Mouse (Mus musculus) spleen, postnatal 14 days (tissue): Measurements from ENCODE around the gene Pdgfa.

ENCODE experiments used
- DNase-seq, 2 experiments: peaks; one replicate each; pipeline ENCODE4 v3.0.0; 2021 to 2022; ENCODE audit warnings: low spot score in 2 of 2

Pdgfa gene

GRCm38 (mm10) chr5:138994786-138995720 is 2.1 kb downstream of the Pdgfa start:
- no peak for DNase-seq

- DNase-seq: no peak
Measured at GRCm38 (mm10) chr5:138994108-138994785, 2.9 kb downstream of the Pdgfa start.

GRCm38 (mm10) chr5:138993371-138994107 is 3.6 kb downstream of the Pdgfa start:
- no peak for DNase-seq

GRCm38 (mm10) chr5:138992611-138993370 is 4.4 kb downstream of the Pdgfa start:
- no peak for DNase-seq

GRCm38 (mm10) chr5:138991734-138992133 is 5.4 kb downstream of the Pdgfa start:
- DNase-seq: no peak

GRCm38 (mm10) chr5:138990659-138991380 is 6.3 kb downstream of the Pdgfa start:
- no peak for DNase-seq

- DNase-seq: no peak
Measured at GRCm38 (mm10) chr5:138989567-138989966, 7.6 kb downstream of the Pdgfa start.

GRCm38 (mm10) chr5:138988764-138989163 is 8.4 kb downstream of the Pdgfa start:
- DNase-seq: no peak

- no peak for DNase-seq
Measured at GRCm38 (mm10) chr5:138987994-138988393, 9.2 kb downstream of the Pdgfa start.

- DNase-seq: no peak
Measured at GRCm38 (mm10) chr5:138981921-138982320, 15.2 kb downstream of the Pdgfa start.

- no peak for DNase-seq
Measured at GRCm38 (mm10) chr5:138980608-138981007, 16.6 kb downstream of the Pdgfa start.

- no peak for DNase-seq
Measured at GRCm38 (mm10) chr5:138979840-138980239, 17.3 kb downstream of the Pdgfa start.

- DNase-seq: no peak
Measured at GRCm38 (mm10) chr5:138977759-138978158, 19.4 kb downstream of the Pdgfa start.

GRCm38 (mm10) chr5:138974911-138975485 is 22.2 kb downstream of the Pdgfa start:
- no peak for DNase-seq

- no peak for DNase-seq
Measured at GRCm38 (mm10) chr5:138973480-138973879, 23.7 kb downstream of the Pdgfa start.

GRCm38 (mm10) chr5:138971405-138971804 is 25.8 kb downstream of the Pdgfa start:
- no peak for DNase-seq

GRCm38 (mm10) chr5:138970056-138970490 is 27.1 kb downstream of the Pdgfa start:
- no peak for DNase-seq

- no peak for DNase-seq
Measured at GRCm38 (mm10) chr5:138966033-138966724, 31.0 kb downstream of the Pdgfa start.

- no peak for DNase-seq
Measured at GRCm38 (mm10) chr5:138965590-138965989, 31.6 kb downstream of the Pdgfa start.

GRCm38 (mm10) chr5:138956427-138956833 is 40.7 kb downstream of the Pdgfa start:
- DNase-seq: no peak
